Mouse (Mus musculus) thymus, postnatal 0 days (tissue): ENCODE measurements at regions not wholly inside any gene's neighbourhood (a gene's known extent, or its start where the extent isn't known, plus 50 kb on each side); places are given as distances from the start of the nearest gene placed in this dataset.

Source experiments
- DNase-seq: peaks from one replicate; pipeline ENCODE4 v3.0.0-alpha.2; 2015; ENCODE audit warnings: low spot score

DNA sequence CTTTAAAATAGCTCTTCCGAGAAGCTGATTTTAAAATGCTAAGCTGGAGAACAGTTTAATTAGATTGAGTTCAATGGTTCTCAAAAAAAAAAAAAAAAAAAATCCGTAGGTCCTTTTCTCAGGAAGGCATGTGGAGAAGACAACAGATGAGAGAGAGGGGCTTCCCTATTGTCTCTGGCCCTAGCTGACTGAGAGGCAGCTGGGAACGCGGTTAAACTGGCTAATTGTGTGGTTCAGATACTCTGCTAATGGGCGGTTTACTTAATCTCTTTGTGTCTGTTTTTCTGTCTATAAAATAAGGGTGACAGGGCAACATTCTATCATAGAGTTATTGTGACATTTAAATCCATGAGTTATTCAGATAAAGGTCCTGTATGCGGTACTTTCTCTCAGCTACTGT, 101.1 kb upstream of the Fam92a start:
- DNase-seq = no peak

DNA sequence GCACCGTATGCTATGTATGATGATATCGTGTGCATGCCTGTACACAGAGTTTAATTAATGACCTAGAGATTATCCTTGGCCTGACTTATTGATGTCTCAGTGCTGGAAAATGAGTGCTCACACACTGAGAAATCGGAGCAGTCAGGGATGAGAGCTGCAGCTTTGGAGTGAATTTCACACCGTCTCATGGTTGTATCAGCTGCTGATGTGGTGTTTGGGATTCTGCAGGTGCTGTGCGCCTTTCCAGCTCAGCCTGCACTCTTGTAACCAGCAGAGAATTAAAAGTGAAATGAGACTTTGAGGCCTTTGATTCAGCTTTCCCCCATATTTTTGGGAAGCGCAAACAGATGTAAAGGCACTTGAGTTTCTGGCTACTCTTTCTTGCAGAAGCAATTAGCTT, 100.6 kb upstream of the Fam92a start:
- no peak for DNase-seq

DNA sequence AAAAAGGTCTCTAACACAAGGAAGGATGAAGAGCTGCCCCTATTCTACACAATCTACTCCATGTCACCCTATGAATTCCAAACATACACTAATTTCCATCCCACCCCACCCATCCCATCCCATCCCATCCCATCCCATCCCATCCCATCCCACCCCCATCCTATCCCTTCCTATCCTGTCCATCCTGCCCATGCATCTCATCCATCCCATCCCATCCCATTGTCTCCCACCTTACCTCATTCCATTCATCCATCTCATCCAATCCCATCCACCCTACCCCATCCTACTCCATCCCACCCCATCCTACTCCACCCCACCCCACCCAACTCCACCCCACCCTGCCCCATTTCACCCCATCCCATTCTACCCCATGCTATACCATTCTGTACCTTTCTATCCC, 91.9 kb upstream of the Fam92a start:
- DNase-seq = no peak

DNA sequence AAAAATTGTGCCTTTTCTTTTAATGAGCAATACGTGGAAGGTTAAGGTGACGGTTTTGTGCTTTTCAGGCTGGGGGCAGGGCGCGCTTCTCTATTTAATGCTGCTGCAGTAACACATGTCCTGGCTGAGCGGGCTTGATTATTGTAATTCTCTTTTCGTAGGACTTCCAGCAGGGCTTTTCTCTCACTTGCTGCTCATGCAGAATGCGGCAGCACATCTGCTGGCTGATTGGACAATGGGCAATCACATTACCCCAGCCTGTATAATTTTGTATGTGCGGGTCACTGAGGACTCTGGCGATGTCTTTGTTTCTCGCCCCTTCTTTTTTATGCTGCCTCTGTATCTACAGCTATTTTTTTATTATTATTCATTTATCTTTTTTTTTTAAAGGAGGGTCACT, 91.4 kb upstream of the Fam92a start:
- no peak for DNase-seq

DNA sequence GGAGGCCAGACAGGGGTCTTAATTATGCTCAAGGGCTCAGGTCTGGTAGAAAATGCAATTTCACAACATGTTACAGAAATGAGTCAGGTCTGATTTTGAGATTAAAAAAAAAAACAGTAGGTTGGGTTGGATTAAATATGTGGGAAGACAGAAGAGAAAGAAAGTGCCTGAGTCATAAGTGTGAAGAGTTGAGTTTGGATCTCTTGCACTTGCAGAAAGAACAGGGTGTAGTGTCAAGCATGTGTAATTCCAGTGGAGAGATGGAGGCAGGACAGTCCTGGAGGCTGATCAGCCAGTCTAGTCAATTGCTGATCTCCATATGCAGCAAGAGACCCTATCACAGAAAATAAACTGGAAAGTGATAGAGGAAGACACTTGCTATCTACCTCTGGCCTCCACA, 76.2 kb upstream of the Fam92a start:
- no peak for DNase-seq

DNA sequence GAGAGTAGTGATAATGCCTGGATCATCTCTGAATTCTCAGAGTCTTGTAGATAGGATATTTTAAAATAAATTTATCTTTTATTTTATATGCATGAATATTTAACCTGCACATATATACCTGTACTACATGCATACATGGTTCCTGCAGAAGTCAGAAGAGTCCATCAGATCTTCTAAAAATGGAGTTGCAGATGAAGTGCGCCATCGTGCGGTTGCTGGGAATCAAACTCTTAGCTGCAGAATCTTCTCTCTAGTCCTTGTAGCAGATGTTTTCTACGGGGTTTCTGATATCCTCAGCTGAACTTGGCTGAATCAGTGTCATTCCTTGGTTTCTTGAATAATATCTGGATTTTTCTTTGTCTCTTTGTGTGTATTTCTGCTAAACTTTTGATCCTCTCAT, 74.8 kb upstream of the Fam92a start:
- DNase-seq = no peak

DNA sequence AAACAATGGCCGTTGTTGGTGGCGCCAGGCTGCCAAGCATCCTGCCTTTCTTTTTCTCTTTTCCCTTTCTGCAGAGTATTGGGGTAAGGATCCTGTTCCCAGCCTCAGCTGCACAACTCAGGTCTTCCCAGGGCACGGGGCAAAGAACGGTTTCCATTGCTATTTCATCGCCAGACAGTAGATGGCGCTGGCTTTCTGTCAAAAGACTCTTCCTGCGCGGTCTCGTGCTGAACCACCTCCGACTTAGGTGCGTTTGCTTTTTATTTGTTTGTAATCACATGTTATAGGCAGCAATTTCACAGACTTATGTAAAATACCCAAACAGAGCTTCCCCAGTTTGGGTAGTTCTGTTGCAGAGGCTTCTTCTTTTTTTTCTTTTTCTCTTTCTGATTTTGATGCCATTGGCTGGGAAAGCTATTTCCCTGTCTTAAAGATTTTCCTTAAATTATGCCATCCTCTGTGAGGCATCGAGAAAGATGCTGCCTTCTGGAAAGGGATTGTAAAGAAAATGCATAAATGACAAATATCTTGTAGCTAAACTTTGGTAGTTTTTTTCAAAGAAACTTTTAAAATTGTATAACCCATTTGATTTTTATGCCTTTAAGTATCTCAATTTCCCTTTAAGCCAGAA, 69.2 kb upstream of the Fam92a start:
- peak; percentile 63 for DNase-seq

DNA sequence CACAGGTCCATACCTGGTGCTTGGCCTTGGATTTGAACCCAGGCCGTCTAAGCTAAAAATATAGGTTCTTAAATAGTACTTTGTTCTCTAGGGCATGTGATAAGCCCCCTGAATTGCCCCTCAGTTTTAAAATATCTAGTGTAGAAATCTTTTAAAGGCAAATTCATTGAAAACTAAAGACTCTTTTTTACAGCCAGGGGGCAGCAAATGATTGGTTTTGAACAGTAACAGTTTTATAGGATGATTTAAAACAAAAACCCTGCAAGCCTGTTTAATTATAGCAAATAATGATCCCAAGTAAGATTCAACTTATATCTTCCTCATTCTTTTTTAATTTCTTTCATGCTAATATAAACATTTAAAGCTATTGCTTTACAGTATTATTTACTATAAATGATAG, 58.9 kb upstream of the Fam92a start:
- no peak for DNase-seq
